16 mouse cellular contexts compared by ENCODE assay signal in genomic region chr4:47316432-47316831, GRCm38 (mm10). TPM values are rescaled to one million over a fixed set of nuclear protein-coding genes. Genes with fewer than 3 reads are reported as not detected.
DNase-seq lines count a peak whose midpoint lies in the region; ATAC-seq and TF ChIP-seq lines count a peak whose summit lies in the region.
"Had no signal": no experiment of that assay in that cellular context is flagged by ENCODE, and none has a peak within 500 bp of the region (broad histone marks: within the 10 kb centered on the region; RNA-seq: fewer than 3 reads in every experiment).

No protein-coding gene starts in this region.

- H3K9me3 ChIP-seq in lung, embryonic 14.5 days (ENCODE audit: low read depth, low read length), result no peaks in the 10 kb centered on the region
- H3K9me3 ChIP-seq: forebrain, embryonic 10.5 days; liver, embryonic 13.5 days; midbrain, embryonic 12.5 days had no signal

- no peak overlapping the region for H3K4me2 ChIP-seq in lung, embryonic 14.5 days
- H3K4me2 ChIP-seq: liver, embryonic 13.5 days; midbrain, embryonic 12.5 days had no signal

- no peaks in the 10 kb centered on the region for H3K36me3 ChIP-seq in lung, embryonic 14.5 days (ENCODE audit: insufficient read depth)
- H3K36me3 ChIP-seq: forebrain, embryonic 10.5 days; liver, embryonic 13.5 days; midbrain, embryonic 12.5 days had no signal

- 60% methylated on average over 6 of the region's 6 CpGs for WGBS in lung, embryonic 14.5 days
- WGBS in lung, adult 2 months, result 60% methylated on average over 6 of the region's 6 CpGs

- H3K27me3 ChIP-seq in lung, embryonic 14.5 days (ENCODE audit: insufficient read depth, low read length), result no peaks in the 10 kb centered on the region
- H3K27me3 ChIP-seq: liver, embryonic 13.5 days; midbrain, embryonic 12.5 days had no signal

- TF ChIP-seq POLR2A in lung, adult 2 months (IDR thresholded peaks at IDR 0.05; ENCODE audit: borderline replicate concordance, extremely low read depth, low read depth, low read length), result no peak

- H3K27ac ChIP-seq in lung, embryonic 14.5 days (ENCODE audit: low read depth), result no peak overlapping the region
- H3K27ac ChIP-seq: forebrain, embryonic 10.5 days; liver, embryonic 13.5 days; midbrain, embryonic 12.5 days had no signal

- no peak overlapping the region for H3K4me3 ChIP-seq in lung, embryonic 14.5 days (ENCODE audit: low read depth, low read length)
- H3K4me3 ChIP-seq in lung, adult 2 months (replicated peaks; ENCODE audit: extremely low read depth, low read depth, low read length), result no peak overlapping the region
- H3K4me3 ChIP-seq: forebrain, embryonic 10.5 days; liver, embryonic 13.5 days; midbrain, embryonic 12.5 days had no signal

- ATAC-seq in frontal cortex, adult (ENCODE audit: low TSS enrichment), result 0 out of 2 replicates have a peak, but pooled peaks have one; percentile 8
- no peak for ATAC-seq in lung, embryonic 14.5 days (ENCODE audit: insufficient read depth)
- no peak for ATAC-seq in CD4-positive, CD25-positive, alpha-beta regulatory T cell, adult 4 months

- no peak for TF ChIP-seq CTCF in lung, embryonic 14.5 days (IDR thresholded peaks at IDR 0.05; ENCODE audit: low read depth)
- TF ChIP-seq CTCF in lung, adult 2 months (IDR thresholded peaks at IDR 0.05; ENCODE audit: insufficient read depth, low read length), result no peak

- DNase-seq in frontal cortex, postnatal 10 days (ENCODE audit: low spot score in 2 of 2), result no peak
- peak; percentile 19 for DNase-seq in lung, embryonic 14.5 days
- DNase-seq in lung, adult 2 months, result no peak
- peak; percentile 19 to 26 for DNase-seq in gastrocnemius, adult 8-10 months (ENCODE audit: low spot score in 2 of 2)
- peak; percentile 50 for DNase-seq in skeletal muscle tissue, adult 2 months (ENCODE audit: low read depth, low spot score)
- no peak for DNase-seq in adrenal gland, postnatal 36 days
- DNase-seq: adrenal gland, adult 2 months; B cell, adult 2 months; kidney, adult 8-10 months; liver, embryonic 13.5 days; lung, postnatal 4 days; thymus, postnatal 4 days had no signal

- no peak overlapping the region for H3K9ac ChIP-seq in lung, embryonic 14.5 days
- H3K9ac ChIP-seq: liver, embryonic 13.5 days; midbrain, embryonic 12.5 days had no signal

- peaks cover 4% of the 10 kb centered on the region; the same call in 1 of the 2 replicates for H3K4me1 ChIP-seq in lung, embryonic 14.5 days (ENCODE audit: insufficient read depth)
- H3K4me1 ChIP-seq in lung, adult 2 months (ENCODE audit: control insufficient read depth, insufficient read depth, low read length), result no peaks in the 10 kb centered on the region
- H3K4me1 ChIP-seq: forebrain, embryonic 10.5 days; midbrain, embryonic 12.5 days had no signal

RNA-seq across cellular contexts. Expression of gene Tgfbr1, which starts 36.6 kb away (rescaled TPM):
- 36.6 and 38.4 TPM in 2 replicates for polyA plus RNA-seq in lung, embryonic 14.5 days (2014; fragmentation: Nextera tagmentation; extraction: Ambion mirVana)
- polyA plus RNA-seq in lung, adult 2 months (2012; rRNA removed), result 6.2 and 9.9 TPM in 2 replicates
- total RNA-seq in gastrocnemius, adult 8-10 months (2022), result 10 to 100 TPM; 22.8 to 32.9 (median 25.5) TPM
- polyA plus RNA-seq in CD4-positive, CD25-positive, alpha-beta regulatory T cell, adult 4 months (2017; shearing (Covaris generic)), result 10 to 100 TPM; 33.6 to 39.2 TPM
- 10 to 100 TPM; 34.8 to 40.7 TPM for total RNA-seq in adrenal gland, postnatal 36 days (2021)

Comparison
In these comparisons a context has a peak if more than half of its experiments do, and no peak if none do; other contexts are left out.
1. DNase-seq: peak in lung, embryonic 14.5 days (single experiment), gastrocnemius, adult 8-10 months (2 of 2) and skeletal muscle tissue, adult 2 months (single experiment); none in frontal cortex, postnatal 10 days (0 of 2), lung, adult 2 months (single experiment) and adrenal gland, postnatal 36 days (0 of 2).